Mouse (Mus musculus) cerebellum, adult 2 months (tissue): Measurements from ENCODE around the gene Ubac2.

Experiments used
- CTCF ChIP-seq: fragments of 200-500 bp; IDR thresholded peaks from 2 replicates; pipeline ENCODE4 v1.5.1; 2011; ENCODE audit warnings: low read depth, mild to moderate bottlenecking, control low read depth, low read length, moderate library complexity, borderline replicate concordance; ENCODE audit not compliant: insufficient read depth
- POLR2A ChIP-seq: fragments of 200-500 bp; IDR thresholded peaks from 2 replicates; pipeline ENCODE4 v1.6.1; 2011; ENCODE audit warnings: low read length, control low read depth, borderline replicate concordance; ENCODE audit not compliant: insufficient read depth

GRCm38 (mm10) chr14:121939582-121939981 is 61.2 kb downstream of the Ubac2 start:
- TF ChIP-seq POLR2A (no peak), CTCF (no peak)
